Mouse (Mus musculus) cerebellum, adult 18-20 months (tissue): ENCODE data around the gene Rcn3.

Experiments used
- DNase-seq, 2 experiments: peaks; one replicate each; pipeline ENCODE4 v3.0.0; 2021

The Rcn3 gene

GRCm38 (mm10) chr7:45072230-45072629, 19.8 kb downstream of the Rcn3 start:
- DNase-seq: no peak

DNA sequence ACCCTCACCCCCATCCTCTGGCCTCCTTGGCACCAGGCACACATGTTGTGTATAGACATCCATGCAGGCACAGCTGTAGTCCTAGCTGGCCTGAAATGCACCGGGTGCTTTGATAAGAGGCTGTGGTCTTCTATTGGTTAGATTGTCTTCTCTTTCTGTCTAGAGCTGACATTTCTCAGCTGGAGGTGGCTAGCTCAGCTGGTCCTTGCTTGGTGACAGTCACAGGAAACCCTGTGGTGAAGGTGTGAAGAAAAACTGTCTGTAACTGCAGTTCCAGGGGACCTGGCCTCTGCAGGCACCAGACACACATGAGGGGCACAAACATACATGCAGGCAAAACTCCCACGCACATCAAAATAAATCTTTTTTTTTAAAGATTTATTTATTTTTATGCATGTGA, 22.4 kb downstream of the Rcn3 start:
- no peak for DNase-seq

DNA sequence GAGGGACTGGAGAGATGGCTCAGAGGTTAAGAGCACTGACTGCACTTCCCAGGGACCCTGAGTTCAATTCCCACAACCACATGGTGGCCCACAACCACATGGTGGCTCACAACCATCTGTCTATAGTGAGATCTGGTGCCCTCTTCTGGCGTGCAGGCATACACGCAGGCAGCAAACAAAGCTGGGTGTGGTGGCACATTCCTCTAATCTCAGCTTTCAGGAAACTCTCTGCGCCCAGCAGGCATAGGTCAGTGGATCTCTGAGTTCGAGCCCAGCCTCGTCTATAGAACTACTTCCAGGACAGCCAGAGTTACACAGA, 24.1 kb downstream of the Rcn3 start:
- peak; percentile 47 to 51 for DNase-seq

GRCm38 (mm10) chr7:45067190-45067999, 24.6 kb downstream of the Rcn3 start:
- DNase-seq: no peak

- peak; percentile 93 for DNase-seq
Measured at GRCm38 (mm10) chr7:45062239-45062835, 29.7 kb downstream of the Rcn3 start, which contains the start of the genes Nosip and Prrg2. Gene Nosip, plus strand, starts transcription at chr7:45062429. Gene Prrg2, minus strand, starts transcription at chr7:45062677.

DNA sequence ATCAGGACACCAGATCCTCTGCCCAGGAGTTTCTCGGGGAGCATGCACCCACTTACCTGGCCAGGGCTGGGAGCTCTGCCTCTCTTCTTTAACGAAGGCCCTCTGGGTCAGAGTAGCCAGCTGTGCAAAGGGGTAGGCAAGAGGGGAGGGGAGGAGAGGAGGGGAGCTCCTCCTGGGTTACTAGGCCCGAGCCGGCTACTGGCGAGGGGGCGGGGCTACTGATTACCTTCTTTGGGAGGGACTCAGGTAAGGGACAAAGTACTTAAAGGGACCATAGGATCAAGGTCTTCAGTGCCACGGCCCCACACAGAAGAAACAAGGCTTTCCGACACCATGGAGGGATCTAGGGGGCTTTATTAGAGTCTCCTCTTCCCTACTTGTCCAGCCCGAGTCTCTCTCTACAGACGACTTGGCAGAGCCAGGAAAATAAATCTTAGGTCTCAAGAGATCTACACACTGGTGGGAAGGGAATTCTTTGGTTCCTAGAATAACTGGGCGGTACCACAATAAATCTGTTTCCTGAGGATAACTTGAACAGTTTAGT, 30.4 kb downstream of the Rcn3 start:
- peak in 1 of 2 experiments; percentile 29 for DNase-seq

GRCm38 (mm10) chr7:45060632-45061122, 31.3 kb downstream of the Rcn3 start:
- DNase-seq: no peak

- DNase-seq: no peak
Measured at GRCm38 (mm10) chr7:45058607-45059571, 33.1 kb downstream of the Rcn3 start.

GRCm38 (mm10) chr7:45056972-45057348, 35.1 kb downstream of the Rcn3 start:
- no peak for DNase-seq

DNA sequence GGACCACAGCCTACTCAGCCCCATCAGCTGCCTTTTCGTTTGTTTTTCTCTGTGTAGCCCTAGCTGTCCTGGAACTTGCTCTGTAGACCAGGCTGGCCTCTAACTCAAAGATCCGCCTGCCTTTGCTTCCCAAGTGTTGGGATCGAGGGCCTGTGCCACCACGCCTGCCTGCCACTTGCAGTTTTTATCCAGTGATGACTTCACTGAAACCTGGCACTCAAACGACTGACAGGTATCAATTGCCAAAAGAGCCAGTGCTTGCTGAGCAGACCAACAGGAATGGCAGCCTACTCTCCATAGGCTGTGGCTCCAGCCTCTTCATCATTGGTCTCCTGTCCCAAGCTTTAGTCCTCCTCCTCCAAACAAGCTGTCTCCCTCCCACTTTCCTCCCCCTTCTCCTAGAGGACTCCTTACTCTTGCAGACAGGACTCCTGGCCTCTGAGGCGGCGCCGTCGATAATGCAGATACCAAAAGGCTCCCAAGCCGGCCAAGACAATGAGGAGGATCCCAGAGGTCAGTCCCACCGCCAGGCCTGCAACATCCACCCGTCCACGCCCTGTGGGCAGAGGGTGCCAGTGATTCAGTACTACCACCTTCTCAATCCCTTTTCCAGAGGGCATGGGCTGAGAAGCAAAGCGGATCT, 35.6 kb downstream of the Rcn3 start:
- no peak for DNase-seq

GRCm38 (mm10) chr7:45053931-45054510, 38.0 kb downstream of the Rcn3 start:
- DNase-seq: peak; percentile 87 to 98

GRCm38 (mm10) chr7:45053117-45053930, 38.7 kb downstream of the Rcn3 start:
- peak; percentile 64 to 78 for DNase-seq

- DNase-seq: no peak
Measured at GRCm38 (mm10) chr7:45052862-45053116, 39.2 kb downstream of the Rcn3 start, which contains the start of gene Prr12. Gene Prr12, minus strand, starts transcription at chr7:45052881.

DNA sequence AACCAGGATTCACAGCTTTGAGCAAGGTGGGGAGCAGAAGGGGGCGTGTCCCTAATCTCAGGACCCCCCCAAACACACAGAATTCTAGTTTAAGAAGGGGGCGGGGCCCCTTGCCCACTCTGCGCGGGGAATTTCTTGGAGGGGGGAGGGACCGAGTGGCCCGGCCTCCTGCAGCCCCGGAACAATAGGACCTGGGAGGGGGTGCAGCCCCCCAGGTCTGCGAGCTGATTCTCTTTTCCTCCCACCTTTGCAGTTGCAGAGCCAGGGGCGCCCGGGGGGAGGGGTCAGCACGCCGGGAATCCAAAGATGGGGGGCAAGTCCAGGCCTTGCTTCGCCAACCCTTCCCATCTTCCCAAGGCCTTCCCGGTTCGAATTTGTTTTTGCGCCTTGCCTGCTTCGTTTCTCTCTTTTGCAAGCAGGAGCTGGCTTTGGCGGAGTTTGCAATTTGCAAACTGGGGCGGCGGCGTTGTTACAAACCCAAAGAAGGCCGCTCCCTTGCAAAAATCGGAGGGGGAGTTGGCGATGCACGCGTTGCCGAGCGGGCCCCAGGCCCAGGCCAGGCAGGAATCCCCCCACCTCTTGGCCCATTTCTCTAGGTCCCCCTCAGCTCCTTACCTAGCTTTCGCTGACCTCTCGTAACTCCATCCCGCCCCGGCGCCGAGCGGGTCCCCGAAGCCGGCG, 39.7 kb downstream of the Rcn3 start:
- peak; percentile 43 to 62 for DNase-seq

- peak in 1 of 2 experiments; percentile 20 for DNase-seq
Measured at GRCm38 (mm10) chr7:45051601-45051974, 40.4 kb downstream of the Rcn3 start.

GRCm38 (mm10) chr7:45050945-45051600, 40.9 kb downstream of the Rcn3 start:
- peak; percentile 73 to 84 for DNase-seq

DNA sequence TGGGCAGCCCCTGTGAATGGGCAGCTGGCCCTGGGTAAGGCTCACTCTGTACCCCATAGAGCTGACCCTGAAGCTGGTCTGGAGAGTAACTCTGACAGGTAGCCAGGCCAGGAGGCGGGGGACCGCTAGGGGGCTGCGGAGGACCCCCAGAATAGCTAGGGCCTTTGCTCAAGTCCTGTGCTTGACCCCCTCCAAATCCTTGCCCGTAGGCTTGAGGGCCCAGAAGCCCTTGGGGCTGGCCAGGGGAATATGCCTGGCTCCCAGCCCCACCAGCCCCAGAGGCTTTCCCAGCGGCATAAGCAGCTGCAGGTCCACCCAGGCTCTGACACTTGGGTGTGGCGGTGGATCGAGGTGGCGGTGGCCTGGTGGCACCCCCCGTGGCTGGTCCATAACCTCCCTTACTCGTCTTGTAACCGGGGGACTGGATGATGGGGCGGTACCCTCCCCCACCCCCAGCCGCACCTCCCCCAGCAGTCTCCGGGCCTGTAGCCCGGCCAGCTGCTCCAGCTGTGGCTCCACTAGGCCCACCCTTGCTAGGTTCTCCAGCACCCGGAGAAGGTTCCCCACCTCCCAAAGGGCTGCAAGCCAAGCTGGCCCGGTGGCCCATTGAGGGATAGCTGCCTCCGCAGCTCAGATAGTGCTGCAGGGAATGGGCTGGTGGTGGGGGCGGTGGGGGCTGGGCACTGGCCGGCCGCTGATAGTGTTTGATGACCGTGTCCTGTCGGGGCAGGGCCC, 42.9 kb downstream of the Rcn3 start:
- DNase-seq: no peak

GRCm38 (mm10) chr7:45048001-45048890, 43.8 kb downstream of the Rcn3 start:
- DNase-seq: peak in 1 of 2 experiments; percentile 40
